Mouse (Mus musculus) monocyte, adult 59 days (primary cell): ENCODE data around the gene Bin2. TPM values are rescaled to one million over a fixed set of nuclear protein-coding genes. Genes with fewer than 3 reads are reported as not detected.

Experiments used
- total RNA-seq, 2 experiments: library from RNA; stranded (reverse); gene quantifications; one replicate each; pipeline ENCODE4 v1.2.4; 2023

Bin2 gene
- total RNA-seq, result 100 to 1,000 TPM; 508 to 528 TPM

GRCm38 (mm10) chr15:100669337-100669736, at the start of gene Bin2:
Gene Bin2, minus strand, starts transcription at chr15:100669553.

GRCm38 (mm10) chr15:100687430-100687971, 18.1 kb upstream of the Bin2 start, which contains the start of gene Cela1:
Gene Cela1, minus strand, starts transcription at chr15:100687921.

DNA sequence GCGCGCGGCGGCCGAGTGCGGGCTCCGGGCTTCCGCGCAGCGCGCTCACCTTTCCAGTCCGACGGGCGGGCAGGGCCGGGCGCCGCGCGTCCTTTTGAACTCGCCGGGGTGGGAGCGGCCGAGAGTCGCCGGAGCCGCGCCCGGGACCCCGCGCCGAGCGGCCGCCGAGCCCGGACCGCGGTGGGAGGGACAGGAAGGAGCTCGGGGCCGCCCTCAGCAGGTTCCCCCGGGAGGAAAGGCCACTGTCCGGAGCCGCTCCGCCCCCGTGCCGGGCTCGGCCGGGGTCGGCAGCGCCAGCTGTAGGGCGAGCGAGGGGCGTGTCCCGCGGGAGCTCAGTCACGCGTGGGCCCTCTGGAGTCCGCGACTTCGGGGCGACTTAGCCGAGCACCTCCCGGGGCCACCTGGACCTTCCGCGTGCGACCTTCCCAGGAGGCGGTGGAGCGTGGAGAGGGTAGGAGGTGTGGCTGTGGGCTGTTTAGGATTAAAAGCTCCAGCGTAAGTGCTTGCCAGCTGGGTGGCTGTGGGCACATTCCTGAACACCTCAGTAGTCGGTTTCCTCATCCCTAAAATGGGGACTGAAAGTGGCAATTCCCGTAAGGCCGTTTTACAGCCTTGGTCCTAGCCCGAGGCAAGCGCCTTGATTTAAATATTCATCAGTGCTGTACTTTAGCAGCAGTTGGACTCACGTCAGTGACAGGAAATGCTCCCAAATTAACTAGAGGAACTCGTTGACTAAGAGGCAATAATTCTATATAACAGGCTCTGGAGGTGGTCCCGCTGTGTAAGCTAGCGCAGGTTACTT, 32.5 kb downstream of the Bin2 start, which contains the start of gene Smagp:
TSS of gene Smagp (minus strand) at position 241 of the 802 bp plus-strand sequence.

GRCm38 (mm10) chr15:100614996-100615824, 54.1 kb downstream of the Bin2 start, which contains the start of gene Dazap2:
Gene Dazap2, plus strand, starts transcription at chr15:100615349.

DNA sequence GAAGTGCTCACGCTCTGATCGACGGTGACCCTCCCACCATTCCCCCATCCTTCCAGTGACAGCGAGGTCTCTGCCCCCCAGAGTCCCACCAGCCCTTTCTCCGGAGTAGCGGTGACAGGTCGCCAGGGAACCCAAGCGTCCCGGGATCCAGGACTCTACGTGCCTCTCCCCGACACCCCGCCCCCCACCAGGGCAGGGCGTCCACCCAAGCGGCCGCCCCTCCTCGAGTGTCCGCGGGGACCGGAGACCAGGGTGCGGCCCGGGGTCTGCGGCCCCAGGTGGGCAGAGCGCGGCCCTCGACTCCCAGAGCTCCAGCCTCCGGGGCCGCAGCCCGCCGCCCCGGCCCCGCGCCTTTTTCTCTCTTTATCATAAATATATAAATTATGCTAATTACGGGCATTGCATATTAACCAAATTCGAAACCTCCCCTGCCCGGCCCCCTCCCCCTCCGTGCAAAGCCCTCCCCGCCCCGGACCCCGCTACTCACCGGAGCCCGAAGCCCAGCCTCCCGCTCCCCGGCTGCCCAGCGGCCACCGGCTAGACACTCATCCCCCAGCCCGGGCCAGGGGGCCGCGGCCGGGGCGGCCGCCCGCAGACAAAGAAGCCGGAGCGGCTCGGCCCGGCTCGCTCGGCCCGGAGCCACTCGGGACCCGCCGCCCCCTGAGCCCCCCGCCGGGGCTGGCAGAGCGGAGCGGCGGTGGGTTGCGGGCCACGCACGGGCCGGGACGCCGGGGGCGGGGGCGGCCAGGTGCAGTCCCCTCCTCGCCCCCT, 69.9 kb downstream of the Bin2 start, which contains the start of gene Pou6f1:
TSS of gene Pou6f1 (minus strand) at position 709 of the 771 bp plus-strand sequence.

Other genes starting within 250 kb of the Bin2 start
- gene Gm5475, start 247.4 kb downstream of the Bin2 start, total RNA-seq, result not detected
- gene Slc11a2, start 244.5 kb downstream of the Bin2 start, total RNA-seq, result 10 to 100 TPM; 30.3 to 30.6 TPM
- 10 to 100 TPM; 27.2 to 29.2 TPM for gene Letmd1, start 200.5 kb downstream of the Bin2 start, total RNA-seq
- 1 to 10 TPM; 2.0 to 2.7 TPM for gene Csrnp2, start 174.1 kb downstream of the Bin2 start, total RNA-seq
- 1 to 10 TPM; 7.2 to 8.8 TPM for gene Tfcp2, start 117.5 kb downstream of the Bin2 start, total RNA-seq
- gene Pou6f1, start 69.6 kb downstream of the Bin2 start, total RNA-seq, result 10 to 100 TPM; 12.4 to 15.5 TPM
- gene Dazap2, start 54.2 kb downstream of the Bin2 start, total RNA-seq, result 100 to 1,000 TPM; 500 to 526 TPM
- gene Smagp, start 32.6 kb downstream of the Bin2 start, total RNA-seq, result 10 to 100 TPM; 60.8 to 79.4 TPM
- 10 to 100 TPM; 20.1 to 22.6 TPM for gene Cela1, start 18.4 kb upstream of the Bin2 start, total RNA-seq
- gene Galnt6, start 59.8 kb upstream of the Bin2 start, total RNA-seq, result 10 to 100 TPM; 27.2 to 27.3 TPM
- 1 to 10 TPM; 2.0 to 5.5 TPM for gene Slc4a8, start 92.2 kb upstream of the Bin2 start, total RNA-seq
- gene Scn8a, start 200.3 kb upstream of the Bin2 start, total RNA-seq, result not detected